Mouse (Mus musculus) splenic B cell, adult 2 months (primary cell): ENCODE data around the gene Prdx1.

Experiments used
- DNase-seq: peaks from one replicate; pipeline ENCODE4 v3.0.0-alpha.2; 2011; ENCODE audit warnings: low read depth, low spot score
- H3K27me3 ChIP-seq: 2 replicates; pipeline ENCODE4 v1.6.1; 2012; ENCODE audit warnings: mild to moderate bottlenecking, low read length, moderate library complexity, mixed read lengths; ENCODE audit not compliant: control insufficient read depth, poor library complexity, insufficient read depth, severe bottlenecking
- H3K36me3 ChIP-seq: 2 replicates; pipeline ENCODE4 v1.6.1; 2012; ENCODE audit warnings: mild to moderate bottlenecking, low read length, moderate library complexity, mixed read lengths; ENCODE audit not compliant: control insufficient read depth, poor library complexity, insufficient read depth, severe bottlenecking

The Prdx1 gene

DNA sequence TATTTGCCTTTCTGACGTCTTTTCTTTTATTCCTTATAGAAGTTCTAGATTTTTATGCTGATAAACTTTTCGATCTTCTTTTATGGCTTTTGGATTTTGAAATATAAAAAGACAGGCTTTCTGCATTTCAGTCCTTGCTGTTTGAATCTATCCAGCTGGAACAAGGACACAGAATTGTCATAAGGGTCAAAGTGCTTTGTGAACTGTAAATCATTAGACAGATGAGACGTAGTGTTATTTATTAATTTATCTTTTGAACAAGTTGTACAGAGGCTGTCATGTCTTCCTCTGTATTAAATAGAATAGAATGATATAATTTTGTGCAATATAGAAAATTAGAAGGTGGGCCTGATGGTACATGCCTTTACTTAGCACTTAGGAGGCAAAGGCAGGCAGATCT, 42.1 kb downstream of the Prdx1 start:
- Histone ChIP-seq H3K27me3 (no peaks in the 10 kb centered on the region), H3K36me3 (no peaks in the 10 kb centered on the region)
- no peak for DNase-seq

DNA sequence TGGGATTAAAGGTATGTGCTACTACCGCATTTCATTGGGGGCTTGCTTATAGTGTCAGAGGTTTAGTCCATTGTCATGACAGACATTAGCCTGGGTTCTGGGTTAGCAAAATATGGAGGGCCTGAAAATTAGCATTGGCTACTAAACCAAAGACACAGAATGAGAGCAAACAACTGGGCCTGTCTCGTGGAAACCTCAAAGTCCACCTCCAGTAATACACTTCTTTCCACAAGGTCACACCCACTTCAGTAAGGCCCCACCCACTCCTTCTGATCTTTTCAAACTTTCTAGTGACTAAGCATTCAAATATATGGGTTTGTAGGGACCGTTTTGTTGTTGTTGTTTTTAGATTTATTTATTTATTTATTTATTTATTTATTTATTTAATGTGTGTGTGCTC, 44.2 kb downstream of the Prdx1 start:
- H3K36me3 ChIP-seq: no peaks in the 10 kb centered on the region
- no peaks in the 10 kb centered on the region for H3K27me3 ChIP-seq
- DNase-seq: no peak

DNA sequence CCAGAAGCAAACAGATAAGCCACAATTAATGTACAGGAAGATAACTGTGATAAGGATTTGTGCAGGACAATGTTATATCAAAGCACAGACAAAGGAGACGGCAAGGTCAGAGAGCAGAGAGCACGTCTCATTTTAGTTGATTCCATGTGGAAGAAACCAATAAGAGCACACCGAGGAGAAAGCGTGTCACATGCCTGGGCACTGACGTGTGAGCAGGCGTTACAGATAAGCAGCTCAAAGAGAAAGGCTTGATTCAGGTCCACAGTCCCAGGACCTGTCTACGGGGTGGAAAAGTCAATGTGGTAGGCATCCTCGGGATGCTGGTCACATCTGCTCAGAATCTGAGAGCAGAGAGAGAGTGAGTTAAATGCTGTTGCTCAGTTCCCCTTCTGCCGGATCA, 45.7 kb downstream of the Prdx1 start:
- DNase-seq: no peak
- Histone ChIP-seq H3K27me3 (no peaks in the 10 kb centered on the region), H3K36me3 (no peaks in the 10 kb centered on the region)

DNA sequence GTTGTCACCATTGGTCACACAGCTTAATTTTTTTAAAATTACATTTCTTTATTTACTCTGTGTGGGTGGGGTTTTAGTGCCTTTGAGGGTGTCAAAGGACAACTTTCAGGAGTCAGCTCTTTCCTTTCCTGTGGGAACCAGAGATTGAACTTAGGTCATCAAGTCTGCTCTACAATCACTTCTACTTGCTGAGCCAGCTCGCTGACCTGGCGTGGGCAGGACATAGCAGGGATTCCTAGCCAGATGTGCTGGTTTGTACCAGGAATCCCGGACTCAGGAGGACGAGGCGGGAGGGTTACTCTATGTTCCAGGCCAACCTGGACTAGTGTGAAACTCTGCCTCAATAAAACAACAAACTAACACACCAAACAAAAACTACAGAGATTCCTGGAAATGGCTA, 47.0 kb downstream of the Prdx1 start:
- no peak for DNase-seq
- H3K36me3 ChIP-seq: no peaks in the 10 kb centered on the region
- H3K27me3 ChIP-seq: no peaks in the 10 kb centered on the region

DNA sequence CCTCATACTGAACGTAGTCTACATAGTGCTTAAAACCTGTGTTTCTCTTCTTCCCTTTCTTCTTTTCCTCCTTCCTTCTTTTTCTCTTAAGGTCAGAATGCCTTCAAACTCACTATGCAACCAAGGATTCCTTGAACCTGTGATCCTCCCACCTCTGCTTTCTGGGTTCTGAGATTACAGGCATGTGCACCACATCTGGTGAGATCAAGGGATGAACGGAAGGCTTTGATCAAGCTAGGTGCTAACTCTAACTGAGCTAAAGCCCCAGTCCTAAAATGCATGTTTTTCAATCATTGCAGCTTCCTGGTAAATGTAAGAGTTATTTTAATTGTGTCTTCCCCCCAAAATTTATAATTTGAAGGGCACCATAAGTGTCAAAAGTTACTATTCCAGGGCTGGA, 49.7 kb downstream of the Prdx1 start:
- H3K27me3 ChIP-seq: no peaks in the 10 kb centered on the region
- DNase-seq: no peak
- no peaks in the 10 kb centered on the region for H3K36me3 ChIP-seq

DNA sequence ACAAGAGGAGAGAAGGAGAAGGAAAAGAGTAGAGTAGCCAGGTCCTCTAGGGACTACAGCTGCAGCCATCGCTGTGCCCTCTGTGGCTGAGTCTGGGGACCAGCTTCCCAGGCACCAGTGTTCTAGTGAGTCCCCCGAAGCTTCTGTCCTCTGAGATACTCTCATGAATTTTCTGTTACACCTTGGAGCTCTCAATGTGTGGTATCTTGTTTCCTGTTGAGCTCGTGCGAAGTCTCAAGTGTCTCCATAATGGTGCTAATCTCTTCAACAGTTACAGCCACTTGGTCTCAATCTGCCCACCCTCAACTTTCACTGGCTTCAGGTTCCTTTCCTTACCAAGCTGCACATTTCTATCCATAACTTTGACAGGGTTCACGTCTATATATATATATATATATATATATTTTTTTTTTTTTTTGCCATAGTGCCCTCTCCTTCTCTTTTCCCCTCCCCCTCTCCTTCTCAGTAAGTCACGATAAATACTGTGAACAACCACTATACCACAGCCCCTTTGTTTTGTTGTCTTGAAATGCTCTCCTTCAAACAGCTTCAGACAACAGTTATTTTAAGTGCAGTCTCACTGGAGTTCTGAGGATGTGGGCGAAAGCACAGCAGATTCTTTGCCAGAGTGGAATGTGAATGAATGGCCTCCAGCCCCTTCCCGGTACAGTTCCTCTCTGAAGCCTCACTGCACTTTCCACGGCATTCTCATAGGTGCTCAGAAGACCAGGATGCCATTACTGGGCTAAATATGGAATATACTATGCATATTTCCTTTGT, 53.8 kb downstream of the Prdx1 start:
- DNase-seq: no peak
- Histone ChIP-seq H3K27me3 (no peaks in the 10 kb centered on the region), H3K36me3 (peaks cover 1% of the 10 kb centered on the region; the same call in 1 of the 2 replicates)

DNA sequence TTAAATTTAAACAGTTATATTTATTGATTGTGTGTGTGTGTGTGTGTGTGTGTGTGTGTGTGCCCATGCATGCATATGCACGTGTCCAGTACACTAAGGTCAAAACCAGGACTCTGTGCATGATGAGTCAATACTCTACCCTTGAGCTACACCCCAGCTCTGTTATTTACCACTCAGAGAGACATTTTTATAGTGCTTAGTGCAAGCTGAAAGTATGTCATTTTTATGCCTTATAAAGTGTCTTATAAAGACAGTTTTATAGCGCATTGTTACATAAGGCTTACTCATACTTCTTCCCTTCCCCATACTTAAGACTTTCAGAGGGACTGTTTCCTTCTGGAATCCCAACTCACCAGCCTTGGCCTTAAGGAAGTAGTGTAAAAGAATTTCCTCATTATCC, 64.4 kb downstream of the Prdx1 start:
- H3K27me3 ChIP-seq: no peaks in the 10 kb centered on the region

More for the DNA sequence above, 64.4 kb downstream of the Prdx1 start:
- DNase-seq: no peak
- no peaks in the 10 kb centered on the region for H3K36me3 ChIP-seq
